Mouse (Mus musculus): ENCODE results near the gene Zkscan16.

Zkscan16 gene

GRCm38 (mm10) chr4:58943420-58944205 lies at the start of gene Zkscan16:
Gene Zkscan16 (plus strand): TSS chr4:58943628.
- DNase-seq: peak; percentile 95

- no peak for DNase-seq
These were observed 49.0 kb upstream of the Zkscan16 start for GRCm38 (mm10) chr4:58894399-58894798.

- DNase-seq: no peak
These were observed 46.0 kb upstream of the Zkscan16 start for GRCm38 (mm10) chr4:58897436-58897835.

GRCm38 (mm10) chr4:58898318-58898717 lies 45.1 kb upstream of the Zkscan16 start:
- DNase-seq: no peak

- no peak for DNase-seq
These were observed 36.0 kb upstream of the Zkscan16 start for GRCm38 (mm10) chr4:58907453-58907852.

- no peak for DNase-seq
These were observed 33.0 kb upstream of the Zkscan16 start for GRCm38 (mm10) chr4:58910175-58911068.

GRCm38 (mm10) chr4:58911069-58911830 lies 32.2 kb upstream of the Zkscan16 start:
- peak; percentile 67 for DNase-seq

GRCm38 (mm10) chr4:58911831-58912628 lies 31.4 kb upstream of the Zkscan16 start:
- DNase-seq: peak; percentile 82

GRCm38 (mm10) chr4:58912629-58913335 lies 30.6 kb upstream of the Zkscan16 start, which contains the start of gene Ecpas:
Gene Ecpas (minus strand): TSS chr4:58912749.
- peak; percentile 82 for DNase-seq

- peak; percentile 19 for DNase-seq
These were observed 29.9 kb upstream of the Zkscan16 start for GRCm38 (mm10) chr4:58913336-58914026.

- DNase-seq: peak; percentile 16
These were observed 28.2 kb upstream of the Zkscan16 start for GRCm38 (mm10) chr4:58915081-58915826.

- no peak for DNase-seq
These were observed 19.5 kb upstream of the Zkscan16 start for GRCm38 (mm10) chr4:58923933-58924332.

- DNase-seq: no peak
These were observed 17.8 kb upstream of the Zkscan16 start for GRCm38 (mm10) chr4:58925664-58926063.

GRCm38 (mm10) chr4:58926120-58926519 lies 17.3 kb upstream of the Zkscan16 start:
- DNase-seq: no peak

GRCm38 (mm10) chr4:58927661-58928060 lies 15.8 kb upstream of the Zkscan16 start:
- no peak for DNase-seq

- no peak for DNase-seq
These were observed 10.9 kb upstream of the Zkscan16 start for GRCm38 (mm10) chr4:58932541-58932940.

- no peak for DNase-seq
These were observed 9.1 kb upstream of the Zkscan16 start for GRCm38 (mm10) chr4:58934308-58934707.

GRCm38 (mm10) chr4:58934746-58935476 lies 8.5 kb upstream of the Zkscan16 start:
- peak; percentile 68 for DNase-seq

- no peak for DNase-seq
These were observed 7.6 kb upstream of the Zkscan16 start for GRCm38 (mm10) chr4:58935846-58936245.
